Mouse (Mus musculus) forebrain, postnatal 0 days (tissue): ENCODE data around the gene Gdf1. TPM values are rescaled to one million over a fixed set of nuclear protein-coding genes. Genes with fewer than 3 reads are reported as not detected.

Experiments used
- ATAC-seq: fragments of 200-750 bp; cut with Nextera tagmentation; 2 replicates; pipeline ENCODE4 v1.8.0; 2017; ENCODE audit warnings: mild to moderate bottlenecking, moderate library complexity
- DNase-seq: peaks from one replicate; pipeline ENCODE4 v3.0.0-alpha.2; 2015
- H3K27ac ChIP-seq: fragments of 300-500 bp; sonication (generic); 2 replicates; pipeline ENCODE4 v1.5.1; 2014; ENCODE audit warnings: low read depth, mild to moderate bottlenecking, antibody characterized with exemption, low read length, moderate library complexity, mixed read lengths
- H3K27me3 ChIP-seq: fragments of 300-500 bp; sonication (generic); 2 replicates; pipeline ENCODE4 v1.6.1; 2014; ENCODE audit warnings: mild to moderate bottlenecking, low read length, mixed read lengths; ENCODE audit not compliant: insufficient read depth
- H3K36me3 ChIP-seq: fragments of 300-500 bp; sonication (generic); 2 replicates; pipeline ENCODE4 v1.6.1; 2014; ENCODE audit warnings: mild to moderate bottlenecking, moderate library complexity; ENCODE audit not compliant: insufficient read depth
- H3K4me1 ChIP-seq: fragments of 300-500 bp; sonication (generic); 2 replicates; pipeline ENCODE4 v1.6.1; 2014; ENCODE audit warnings: antibody characterized with exemption; ENCODE audit not compliant: insufficient read depth
- H3K4me2 ChIP-seq: fragments of 300-500 bp; sonication (generic); 2 replicates; pipeline ENCODE4 v1.6.1; 2014; ENCODE audit warnings: low read depth, mild to moderate bottlenecking, moderate library complexity
- H3K4me3 ChIP-seq: fragments of 300-500 bp; sonication (generic); 2 replicates; pipeline ENCODE4 v1.5.1; 2014; ENCODE audit warnings: low read depth, low read length, mixed read lengths
- H3K9ac ChIP-seq: fragments of 300-500 bp; sonication (generic); 2 replicates; pipeline ENCODE4 v1.6.1; 2014; ENCODE audit warnings: mild to moderate bottlenecking
- H3K9me3 ChIP-seq: fragments of 300-500 bp; sonication (generic); 2 replicates; pipeline ENCODE4 v1.6.1; 2016; ENCODE audit warnings: low read length
- CTCF ChIP-seq: sonication (generic); IDR thresholded peaks from 2 replicates; pipeline ENCODE4 v1.5.1; 2016; ENCODE audit warnings: antibody characterized with exemption, control low read depth, low read depth
- WGBS: fragments of 180-500 bp; shearing (Covaris S2); extraction: QIAGEN DNeasy Blood & Tissue Kit; methylation state at CpG from one replicate; pipeline ENCODE4 v1.1.7; 2014; 5-methylcytosine and 5-hydroxymethylcytosine counted together
- polyA plus RNA-seq: library from polyadenylated mRNA; unstranded; fragments of >200 nt; fragmentation: Nextera tagmentation; extraction: Ambion mirVana; gene quantifications from 2 replicates; pipeline ENCODE4 v1.2.1, GENCODE M21; 2015
- total RNA-seq: library from RNA; depleted of rRNA; stranded (reverse); fragments of >200 nt; gene quantifications from 2 replicates; pipeline ENCODE4 v1.2.3, GENCODE M21; 2014

The Gdf1 gene
- total and polyA plus RNA-seq, 2 experiments from 2014 or later = 6.2 to 8.1 TPM

- Histone ChIP-seq H3K36me3 (peaks cover 82% of the 10 kb centered on the region), H3K27me3 (no peaks in the 10 kb centered on the region), H3K4me3 (no peak overlapping the region), H3K9me3 (no peaks in the 10 kb centered on the region), H3K27ac (peak overlapping the region; percentile 48; the same call in 1 of the 2 replicates), H3K4me2 (peak overlapping the region; percentile 10; the same call in 1 of the 2 replicates), H3K9ac (0 out of 2 replicates have a peak overlapping the region, but pooled peaks have one; percentile 14), H3K4me1 (peaks cover 9% of the 10 kb centered on the region; the same call in 1 of the 2 replicates)
- 29% methylated on average over 53 of the region's 53 CpGs for WGBS
- TF ChIP-seq CTCF = peak; percentile 74
- ATAC-seq (peak; percentile 89), DNase-seq (peak; percentile 83)
Measured at GRCm38 (mm10) chr8:70330741-70331364, 1.2 kb downstream of the Gdf1 start.

GRCm38 (mm10) chr8:70331526-70331925, 1.9 kb downstream of the Gdf1 start:
- DNase-seq (peak; percentile 47), ATAC-seq (no peak)

GRCm38 (mm10) chr8:70332070-70332877, 2.7 kb downstream of the Gdf1 start:
- peak; percentile 88 for TF ChIP-seq CTCF
- H3K9ac ChIP-seq = peak overlapping the region; percentile 18; the same call in 1 of the 2 replicates
- no peaks in the 10 kb centered on the region for H3K27me3 ChIP-seq
- 23% methylated on average over 41 of the region's 41 CpGs for WGBS
- DNase-seq = peak; percentile 89
- ATAC-seq = peak; percentile 80
- H3K36me3 ChIP-seq = peaks cover 89% of the 10 kb centered on the region
- peak overlapping the region; percentile 45 for H3K27ac ChIP-seq
- peaks cover 9% of the 10 kb centered on the region; the same call in 1 of the 2 replicates for H3K4me1 ChIP-seq
- no peak overlapping the region for H3K4me3 ChIP-seq
- H3K9me3 ChIP-seq = no peaks in the 10 kb centered on the region
- H3K4me2 ChIP-seq = peak overlapping the region; percentile 17; the same call in 1 of the 2 replicates

More at GRCm38 (mm10) chr8:70331526-70331925, 1.9 kb downstream of the Gdf1 start:
- no peaks in the 10 kb centered on the region for H3K9me3 ChIP-seq
- no peak overlapping the region for H3K4me3 ChIP-seq
- 66% methylated on average over 19 of the region's 19 CpGs for WGBS
- H3K27me3 ChIP-seq = no peaks in the 10 kb centered on the region
- H3K27ac ChIP-seq = peak overlapping the region; percentile 46
- peaks cover 9% of the 10 kb centered on the region; the same call in 1 of the 2 replicates for H3K4me1 ChIP-seq
- no peak overlapping the region; the same call in 1 of the 2 replicates for H3K4me2 ChIP-seq
- no peak overlapping the region for H3K9ac ChIP-seq
- no peak for TF ChIP-seq CTCF
- H3K36me3 ChIP-seq = peaks cover 85% of the 10 kb centered on the region

- no peak for TF ChIP-seq CTCF
- Histone ChIP-seq H3K9me3 (no peaks in the 10 kb centered on the region), H3K4me1 (peaks cover 9% of the 10 kb centered on the region; the same call in 1 of the 2 replicates), H3K4me2 (no peak overlapping the region), H3K9ac (no peak overlapping the region), H3K36me3 (peaks cover 89% of the 10 kb centered on the region), H3K4me3 (no peak overlapping the region), H3K27me3 (no peaks in the 10 kb centered on the region), H3K27ac (no peak overlapping the region)
- 88% methylated on average over 6 of the region's 6 CpGs for WGBS
- ATAC-seq (no peak), DNase-seq (no peak)
Measured at GRCm38 (mm10) chr8:70332878-70333202, 3.2 kb downstream of the Gdf1 start.

- WGBS = 93% methylated on average over 7 of the region's 7 CpGs
- H3K36me3 ChIP-seq = peaks cover 93% of the 10 kb centered on the region
- no peak overlapping the region for H3K4me3 ChIP-seq
- DNase-seq = no peak
- no peaks in the 10 kb centered on the region for H3K9me3 ChIP-seq
- no peak overlapping the region for H3K9ac ChIP-seq
- no peak overlapping the region for H3K4me2 ChIP-seq
- ATAC-seq = no peak
- no peaks in the 10 kb centered on the region for H3K4me1 ChIP-seq
- H3K27me3 ChIP-seq = no peaks in the 10 kb centered on the region
- no peak overlapping the region for H3K27ac ChIP-seq
- no peak for TF ChIP-seq CTCF
Measured at GRCm38 (mm10) chr8:70338931-70339330, 9.3 kb downstream of the Gdf1 start.

- Histone ChIP-seq H3K9me3 (no peaks in the 10 kb centered on the region), H3K4me1 (no peaks in the 10 kb centered on the region), H3K27me3 (no peaks in the 10 kb centered on the region), H3K4me2 (no peak overlapping the region), H3K27ac (no peak overlapping the region), H3K4me3 (no peak overlapping the region), H3K36me3 (peaks cover 76% of the 10 kb centered on the region), H3K9ac (no peak overlapping the region)
- 91% methylated on average over 7 of the region's 7 CpGs for WGBS
- no peak for TF ChIP-seq CTCF
- ATAC-seq = no peak
- no peak for DNase-seq
Measured at GRCm38 (mm10) chr8:70340659-70341058, 11.0 kb downstream of the Gdf1 start.

- no peak for ATAC-seq
- Histone ChIP-seq H3K9ac (no peak overlapping the region), H3K9me3 (no peaks in the 10 kb centered on the region), H3K36me3 (peaks cover 65% of the 10 kb centered on the region), H3K27ac (no peak overlapping the region), H3K4me1 (no peaks in the 10 kb centered on the region), H3K27me3 (no peaks in the 10 kb centered on the region), H3K4me3 (no peak overlapping the region), H3K4me2 (no peak overlapping the region)
- 93% methylated on average over 14 of the region's 14 CpGs for WGBS
- no peak for TF ChIP-seq CTCF
- no peak for DNase-seq
Measured at GRCm38 (mm10) chr8:70342007-70342406, 12.4 kb downstream of the Gdf1 start.
